Mouse (Mus musculus) gastrocnemius, postnatal 14 days (tissue): ENCODE measurements around the gene Serinc2. TPM values are rescaled to one million over a fixed set of nuclear protein-coding genes. Genes with fewer than 3 reads are reported as not detected.

Source experiments
- DNase-seq: peaks from one replicate; pipeline ENCODE4 v3.0.0; 2021; ENCODE audit warnings: mixed read lengths
- intact Hi-C: fragments of 180-260 bp; cut with DNase I; formaldehyde crosslinking; loops from one replicate; pipeline ENCODE4 v1.15.1; 2025; ENCODE audit warnings: low total_unique reads
- total RNA-seq, 2 experiments: library from RNA; stranded (reverse); gene quantifications; 2 replicates each; pipeline ENCODE4 v1.2.3; 2021

The Serinc2 gene
- total RNA-seq, 2 experiments from 2014 or later: 53.0 to 57.0 TPM

GRCm38 (mm10) chr4:130222179-130222578 lies 56.8 kb downstream of the Serinc2 start, which contains the start of gene Gm853:
Gene Gm853, minus strand, starts transcription at chr4:130222401.
- no peak for DNase-seq
- intact Hi-C loops: no loop called here

DNA sequence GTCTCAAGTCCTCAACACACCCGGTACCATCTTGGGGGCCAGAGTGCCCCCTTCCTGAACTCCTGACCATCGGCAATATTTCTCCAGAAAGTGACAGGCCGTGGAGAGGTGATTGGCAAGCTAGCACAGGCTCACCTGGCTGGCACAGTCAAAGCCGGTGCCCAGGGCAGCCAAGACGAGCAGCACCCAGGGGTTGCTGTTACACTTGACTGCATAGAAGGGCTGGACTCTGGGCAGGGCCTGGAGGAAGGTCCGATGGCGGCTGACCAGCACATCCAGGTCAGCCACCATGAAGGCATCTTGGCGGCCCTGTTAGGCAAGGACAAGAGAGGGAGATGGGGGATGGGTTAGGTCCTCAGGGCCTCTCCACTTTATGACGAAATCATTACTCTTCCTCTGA lies 58.8 kb downstream of the Serinc2 start:
- intact Hi-C loops: no loop called here

DNA sequence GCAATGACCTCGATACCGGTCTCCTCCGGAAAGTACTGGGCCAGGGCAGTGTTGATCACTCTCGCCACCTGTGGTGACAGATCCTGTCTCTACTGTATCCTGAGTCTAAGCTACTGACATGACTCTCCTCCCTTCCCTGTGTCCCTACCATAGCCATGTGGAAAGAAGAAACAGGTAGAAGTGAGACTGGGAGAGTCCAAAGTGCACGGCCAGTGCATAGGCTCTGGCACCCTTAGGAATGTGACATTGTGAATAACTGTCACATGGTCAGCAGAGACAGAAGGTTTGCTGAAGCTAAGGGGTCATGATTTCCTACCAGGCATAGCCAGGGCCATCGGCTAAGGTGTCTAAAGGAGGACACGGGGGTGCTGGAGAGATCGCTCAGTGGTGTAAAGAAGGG lies 63.6 kb downstream of the Serinc2 start:
- intact Hi-C loops: no loop called here

More for the DNA sequence above, 58.8 kb downstream of the Serinc2 start:
- DNase-seq: no peak

DNA sequence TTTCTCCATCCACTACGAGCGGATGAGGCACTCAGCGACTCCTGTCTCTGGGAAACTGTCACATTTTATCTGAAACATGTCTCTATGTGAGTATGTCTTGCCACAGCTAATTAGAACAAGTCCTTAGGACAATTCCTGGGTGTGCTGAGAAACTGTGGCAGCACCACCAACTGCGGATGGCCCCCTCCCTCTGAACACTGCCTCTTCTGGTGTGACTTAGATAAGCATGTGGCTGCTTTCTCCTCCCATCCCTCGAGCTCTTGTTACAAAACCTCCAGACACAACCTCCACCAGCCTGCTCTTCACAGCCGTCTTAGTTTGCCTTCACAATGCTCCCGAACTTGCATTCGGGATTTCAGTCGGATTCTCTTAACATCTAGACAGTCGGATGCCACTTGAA lies 65.1 kb downstream of the Serinc2 start:
- no peak for DNase-seq
- intact Hi-C loops: no loop called here

More for the DNA sequence above, 63.6 kb downstream of the Serinc2 start:
- DNase-seq: no peak

DNA sequence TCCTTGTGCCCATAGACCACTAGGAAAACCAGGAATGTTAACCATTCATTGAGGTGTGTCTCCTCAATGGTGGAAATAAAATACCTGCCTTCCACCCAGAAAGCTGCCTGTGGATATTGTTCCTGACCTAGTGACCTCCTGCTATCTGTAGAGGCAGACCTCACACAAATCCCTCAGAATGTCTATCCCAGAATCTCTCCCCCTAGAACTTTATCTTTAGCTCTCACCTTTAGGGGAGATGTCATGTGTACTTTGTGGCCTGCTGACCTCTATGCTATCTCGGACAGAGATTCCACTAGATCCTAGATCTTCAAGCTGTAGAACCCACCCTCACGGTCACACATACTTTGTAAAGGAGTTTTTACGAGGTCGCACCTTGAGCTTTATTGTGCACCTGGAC lies 65.8 kb downstream of the Serinc2 start:
- DNase-seq: no peak
- intact Hi-C loops: no loop called here

GRCm38 (mm10) chr4:130212421-130212820 lies 66.6 kb downstream of the Serinc2 start:
- DNase-seq: no peak
- intact Hi-C loops: no loop called here

GRCm38 (mm10) chr4:130211870-130212269 lies 67.1 kb downstream of the Serinc2 start:
- no peak for DNase-seq
- intact Hi-C loops: no loop called here

Other genes with a start within 250 kb of the Serinc2 start
- 10 to 100 TPM; 37.9 to 46.5 TPM for gene Col16a1, start 231.4 kb downstream of the Serinc2 start, total RNA-seq
- 10 to 100 TPM; 27.6 to 30.8 TPM for gene Pef1, start 176.6 kb downstream of the Serinc2 start, total RNA-seq
- gene Hcrtr1, start 139.8 kb downstream of the Serinc2 start, total RNA-seq: not detected
- 10 to 100 TPM; 29.3 to 39.2 TPM for gene Tinagl1, start 104.1 kb downstream of the Serinc2 start, total RNA-seq
- not detected for gene Gm853, start 56.8 kb downstream of the Serinc2 start, total RNA-seq
- gene Fabp3, start 29.4 kb upstream of the Serinc2 start, total RNA-seq: 1,000 to 10,000 TPM in 1 of 2 experiments, 100 to 1,000 TPM in 1; 662 to 1,168 TPM
- gene Gm10570, start 29.5 kb upstream of the Serinc2 start, total RNA-seq: not detected
- gene Zcchc17, start 80.7 kb upstream of the Serinc2 start, total RNA-seq: 10 to 100 TPM; 41.5 to 44.0 TPM
- gene Snrnp40, start 80.9 kb upstream of the Serinc2 start, total RNA-seq: 10 to 100 TPM; 15.7 to 20.7 TPM